Mouse (Mus musculus) v-Abl transformed pro-B cells (cell line): ENCODE data around the gene Bco2.

ENCODE experiments used
- in situ Hi-C, 2 experiments: fragments of 400-800 bp; cut with MboI; formaldehyde crosslinking; loops; one replicate each; pipeline ENCODE4 v1.15.1; 2025; ENCODE audit not compliant: unreplicated experiment in 2 of 2

Bco2 gene

GRCm38 (mm10) chr9:50490836-50491235, 64.1 kb downstream of the Bco2 start:
- in situ Hi-C loops: no loop called here

GRCm38 (mm10) chr9:50485521-50485920, 69.5 kb downstream of the Bco2 start:
- in situ Hi-C loops: no loop called here
